Mouse (Mus musculus) intestine, embryonic 16.5 days (tissue): ENCODE data around the gene Psmd3. TPM values are rescaled to one million over a fixed set of nuclear protein-coding genes. Genes with fewer than 3 reads are reported as not detected.
A peak's percentile ranks its signal among the peaks of the same experiment; 100 is the strongest.

ENCODE experiments used
- ATAC-seq: fragments of 200-750 bp; cut with Nextera tagmentation; 2 replicates; pipeline ENCODE4 v1.8.0; 2017; ENCODE audit warnings: moderate TSS enrichment, moderate library complexity
- H3K27ac ChIP-seq: fragments of 300-500 bp; sonication (generic); 2 replicates; pipeline ENCODE4 v1.5.1; 2014; ENCODE audit warnings: mild to moderate bottlenecking, low read length
- H3K27me3 ChIP-seq: fragments of 300-500 bp; sonication (generic); replicated peaks from 2 replicates; pipeline ENCODE4 v1.6.1; 2014; ENCODE audit warnings: low read length, control low read depth, mixed read lengths; ENCODE audit not compliant: control insufficient read depth, insufficient read depth
- H3K36me3 ChIP-seq: fragments of 300-500 bp; sonication (generic); 2 replicates; pipeline ENCODE4 v1.6.1; 2014; ENCODE audit warnings: low read length, control low read depth; ENCODE audit not compliant: control insufficient read depth, insufficient read depth
- H3K4me1 ChIP-seq: fragments of 300-500 bp; sonication (generic); 2 replicates; pipeline ENCODE4 v1.6.1; 2014; ENCODE audit warnings: low read length, control low read depth, mixed read lengths; ENCODE audit not compliant: control insufficient read depth, insufficient read depth
- H3K4me2 ChIP-seq: fragments of 300-500 bp; sonication (generic); 2 replicates; pipeline ENCODE4 v1.6.1; 2014; ENCODE audit warnings: low read depth, low read length, control low read depth
- H3K4me3 ChIP-seq: fragments of 300-500 bp; sonication (generic); 2 replicates; pipeline ENCODE4 v1.5.1; 2014; ENCODE audit warnings: mild to moderate bottlenecking, low read length
- H3K9ac ChIP-seq: fragments of 300-500 bp; sonication (generic); 2 replicates; pipeline ENCODE4 v1.6.1; 2014; ENCODE audit warnings: low read depth, low read length
- H3K9me3 ChIP-seq: fragments of 300-500 bp; sonication (generic); 2 replicates; pipeline ENCODE4 v1.6.1; 2016; ENCODE audit warnings: low read length, control low read depth; ENCODE audit not compliant: control insufficient read depth
- WGBS: fragments of 180-500 bp; shearing (Covaris S2); extraction: QIAGEN DNeasy Blood & Tissue Kit; methylation state at CpG from one replicate; pipeline ENCODE4 v1.1.7; 2014; 5-methylcytosine and 5-hydroxymethylcytosine counted together
- polyA plus RNA-seq: library from polyadenylated mRNA; unstranded; fragments of >200 nt; fragmentation: Nextera tagmentation; extraction: Ambion mirVana; gene quantifications from 2 replicates; pipeline ENCODE4 v1.2.1, GENCODE M21; 2015

The Psmd3 gene
- polyA plus RNA-seq, 1 experiment from 2014 or later: 181 TPM

GRCm38 (mm10) chr11:98744456-98745019 is 62.2 kb downstream of the Psmd3 start:
- Histone ChIP-seq H3K36me3 (no peaks in the 10 kb centered on the region), H3K4me1 (peaks cover 75% of the 10 kb centered on the region), H3K27me3 (no peaks in the 10 kb centered on the region), H3K4me3 (peak overlapping the region; percentile 94), H3K4me2 (peak overlapping the region; percentile 85), H3K27ac (peak overlapping the region; percentile 99), H3K9me3 (no peaks in the 10 kb centered on the region), H3K9ac (peak overlapping the region; percentile 99)
- no peak for ATAC-seq
- WGBS: 28% methylated on average over 7 of the region's 7 CpGs

Other genes with a start within 250 kb of the Psmd3 start
- 279 and 304 TPM in 2 replicates for gene Mien1, start 243.6 kb upstream of the Psmd3 start, polyA plus RNA-seq
- 87.1 and 87.3 TPM in 2 replicates for gene Grb7, start 236.2 kb upstream of the Psmd3 start, polyA plus RNA-seq
- gene Ikzf3, start 136.5 kb upstream of the Psmd3 start, polyA plus RNA-seq: 0.23 and 0.24 TPM in 2 replicates
- 0.92 and 1.0 TPM in 2 replicates for gene Zpbp2, start 131.5 kb upstream of the Psmd3 start, polyA plus RNA-seq
- gene Ormdl3, start 95.2 kb upstream of the Psmd3 start, polyA plus RNA-seq: 62.9 and 65.2 TPM in 2 replicates
- gene Lrrc3c, start 84.3 kb upstream of the Psmd3 start, polyA plus RNA-seq: not detected in 2 replicates
- gene Gm12355, start 56.9 kb upstream of the Psmd3 start, polyA plus RNA-seq: 0.33 and 0.57 TPM in 2 replicates
- not detected in 2 replicates for gene Gsdma3, start 56.2 kb upstream of the Psmd3 start, polyA plus RNA-seq
- 0.58 and 0.93 TPM in 2 replicates for gene Gsdma2, start 35.8 kb upstream of the Psmd3 start, polyA plus RNA-seq
- gene Gsdma, start 18.2 kb upstream of the Psmd3 start, polyA plus RNA-seq: 0.06 TPM in 1 of 2 replicates, not detected in the other
- gene Csf3, start 18.7 kb downstream of the Psmd3 start, polyA plus RNA-seq: 0.10 TPM in 1 of 2 replicates, not detected in the other
- 36.8 and 38.5 TPM in 2 replicates for gene Med24, start 46.9 kb downstream of the Psmd3 start, polyA plus RNA-seq
- gene Thra, start 58.1 kb downstream of the Psmd3 start, polyA plus RNA-seq: 41.5 and 42.0 TPM in 2 replicates
- gene Nr1d1, start 92.8 kb downstream of the Psmd3 start, polyA plus RNA-seq: 2.3 and 2.7 TPM in 2 replicates
- 13.5 and 14.5 TPM in 2 replicates for gene Msl1, start 113.0 kb downstream of the Psmd3 start, polyA plus RNA-seq
- gene Casc3, start 122.4 kb downstream of the Psmd3 start, polyA plus RNA-seq: 23.1 and 24.3 TPM in 2 replicates
- 0.67 and 1.1 TPM in 2 replicates for gene Rapgefl1, start 154.2 kb downstream of the Psmd3 start, polyA plus RNA-seq
- gene Wipf2, start 181.1 kb downstream of the Psmd3 start, polyA plus RNA-seq: 3.4 and 3.5 TPM in 2 replicates
- 18.9 and 23.0 TPM in 2 replicates for gene Cdc6, start 225.2 kb downstream of the Psmd3 start, polyA plus RNA-seq
- gene Rara, start 245.3 kb downstream of the Psmd3 start, polyA plus RNA-seq: 28.2 and 31.2 TPM in 2 replicates